Mouse (Mus musculus) heart, postnatal 0 days (tissue): ENCODE measurements around the gene Mb21d2.

ENCODE experiments used
- CTCF ChIP-seq: IDR thresholded peaks from 2 replicates; pipeline ENCODE4 v1.5.1; 2016; ENCODE audit warnings: antibody characterized with exemption, control low read depth, low read depth
- EP300 ChIP-seq: IDR thresholded peaks from 2 replicates; pipeline ENCODE4 v1.6.1; 2016; ENCODE audit warnings: antibody characterized with exemption, low read depth

GRCm38 (mm10) chr16:28859678-28860077 lies 69.8 kb downstream of the Mb21d2 start:
- TF ChIP-seq CTCF (no peak), EP300 (no peak)
